Mouse (Mus musculus) C2C12 (cell line): Measurements from ENCODE around the gene Nfib.

ENCODE experiments used
- CTCF ChIP-seq: IDR thresholded peaks from one replicate; pipeline ENCODE4 v1.5.1; 2011; ENCODE audit not compliant: control insufficient read depth, insufficient read depth, insufficient read length
- FOSL1 ChIP-seq: IDR thresholded peaks from one replicate; pipeline ENCODE4 v1.8.0; 2011; ENCODE audit warnings: mild to moderate bottlenecking, low read length; ENCODE audit not compliant: poor library complexity, insufficient read depth, severe bottlenecking
- MAX ChIP-seq: IDR thresholded peaks from one replicate; pipeline ENCODE4 v1.6.1; 2011; ENCODE audit warnings: mild to moderate bottlenecking, control low read depth
- MYOD1 ChIP-seq: IDR thresholded peaks from one replicate; pipeline ENCODE4 v1.6.1; 2011; ENCODE audit warnings: low read depth; ENCODE audit not compliant: control insufficient read depth, insufficient read length
- MYOG ChIP-seq: IDR thresholded peaks from one replicate; pipeline ENCODE4 v1.6.1; 2011; ENCODE audit not compliant: control insufficient read depth, insufficient read length; ENCODE audit errors: extremely low read depth
- USF1 ChIP-seq: IDR thresholded peaks from one replicate; pipeline ENCODE4 v1.6.1; 2011; ENCODE audit warnings: low read depth, mild to moderate bottlenecking, control low read depth, moderate library complexity

DNA sequence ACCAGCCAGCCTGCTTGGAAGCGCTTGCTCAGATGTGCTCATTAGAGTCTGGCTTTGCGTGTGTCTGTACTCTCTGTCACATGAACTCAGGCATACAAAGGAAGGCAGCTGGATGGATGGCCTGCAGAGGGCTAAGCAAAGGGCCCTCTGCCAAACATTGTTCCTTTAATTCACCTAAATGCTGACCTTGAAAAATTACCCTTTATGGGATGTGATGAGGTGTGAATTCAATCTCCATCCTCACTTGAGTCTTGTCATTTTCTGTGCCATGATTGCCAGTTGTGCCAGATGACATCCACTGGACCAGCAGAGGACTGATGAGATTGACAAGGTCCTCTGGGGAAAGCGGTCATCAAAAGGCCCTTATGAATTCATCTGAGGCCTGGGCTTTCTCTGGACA lies 434.0 kb downstream of the Nfib start:
- TF ChIP-seq CTCF, result no peak
- TF ChIP-seq MYOD1, result no peak
- TF ChIP-seq MAX, result no peak
- TF ChIP-seq FOSL1, result no peak
- no peak for TF ChIP-seq MYOG
- TF ChIP-seq USF1, result no peak
